Mouse (Mus musculus) erythroblast, embryonic 14.5 days (primary cell): ENCODE measurements around the gene 0610040J01Rik.

Experiments
- GATA1 ChIP-seq: IDR thresholded peaks from 2 replicates; pipeline ENCODE4 v1.6.1; 2012; ENCODE audit warnings: low read length, inconsistent platforms, mixed read lengths
- TAL1 ChIP-seq: IDR thresholded peaks from 3 replicates; pipeline ENCODE4 v1.6.1; 2012; ENCODE audit warnings: low read length, inconsistent platforms, mixed read lengths

- TF ChIP-seq GATA1 (no peak), TAL1 (no peak)
Observed at GRCm38 (mm10) chr5:63823362-63824332, 11.5 kb downstream of the 0610040J01Rik start.
